Mouse (Mus musculus) adrenal gland, postnatal 4 days (tissue): Measurements from ENCODE around the gene Dkkl1. TPM values are rescaled to one million over a fixed set of nuclear protein-coding genes. Genes with fewer than 3 reads are reported as not detected.

Experiments
- DNase-seq, 2 experiments: peaks; one replicate each; pipeline ENCODE4 v3.0.0; 2021 to 2022; ENCODE audit warnings: low spot score in 2 of 2, mixed read lengths in 2 of 2
- microRNA-seq: library from miRNA; unstranded; fragments of <30 nt; microRNA quantifications from one replicate; pipeline ENCODE4 v1.2.0, GENCODE M21; 2021
- total RNA-seq, 2 experiments: library from RNA; stranded (reverse); gene quantifications; 2 replicates each; pipeline ENCODE4 v1.2.3; 2021

Dkkl1 gene
- total RNA-seq, 2 experiments from 2014 or later, result 0.78 TPM; not detected in 1

DNA sequence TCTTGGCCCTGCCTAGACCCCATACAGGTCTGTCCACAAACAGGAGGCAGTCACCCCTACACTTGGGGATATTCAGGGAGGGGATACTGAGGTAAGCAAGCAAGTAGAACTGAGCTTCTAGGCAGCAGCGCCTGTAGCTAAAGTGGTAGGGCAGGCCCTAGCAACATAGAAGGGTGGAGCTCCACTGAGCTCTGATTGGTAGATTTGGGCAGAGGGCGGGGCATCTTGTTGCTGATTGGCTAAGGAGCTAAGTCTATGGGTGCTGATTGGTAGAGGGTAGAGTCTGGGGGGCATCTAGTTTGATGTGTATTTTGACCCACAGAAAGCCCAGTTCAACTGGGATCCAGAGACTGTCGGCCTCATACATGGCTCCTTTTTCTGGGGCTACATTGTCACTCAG lies 42.5 kb downstream of the Dkkl1 start:
- no peak for DNase-seq

DNA sequence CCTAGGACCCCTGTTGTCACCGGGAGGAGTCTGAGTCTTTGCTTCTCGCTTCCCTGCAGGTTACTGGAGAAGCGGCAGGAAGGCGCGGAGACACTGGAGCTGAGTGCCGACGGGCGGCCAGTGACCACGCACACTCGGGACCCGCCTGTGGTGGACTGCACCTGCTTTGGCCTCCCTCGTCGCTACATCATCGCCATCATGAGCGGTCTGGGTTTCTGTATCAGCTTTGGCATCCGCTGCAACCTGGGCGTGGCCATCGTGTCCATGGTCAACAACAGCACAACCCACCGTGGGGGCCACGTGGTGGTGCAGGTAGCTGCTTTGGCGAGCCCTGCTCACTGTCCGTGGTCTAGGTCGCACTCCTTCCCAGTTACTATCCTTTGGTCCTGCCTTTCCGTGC lies 43.3 kb downstream of the Dkkl1 start:
- DNase-seq, result no peak

DNA sequence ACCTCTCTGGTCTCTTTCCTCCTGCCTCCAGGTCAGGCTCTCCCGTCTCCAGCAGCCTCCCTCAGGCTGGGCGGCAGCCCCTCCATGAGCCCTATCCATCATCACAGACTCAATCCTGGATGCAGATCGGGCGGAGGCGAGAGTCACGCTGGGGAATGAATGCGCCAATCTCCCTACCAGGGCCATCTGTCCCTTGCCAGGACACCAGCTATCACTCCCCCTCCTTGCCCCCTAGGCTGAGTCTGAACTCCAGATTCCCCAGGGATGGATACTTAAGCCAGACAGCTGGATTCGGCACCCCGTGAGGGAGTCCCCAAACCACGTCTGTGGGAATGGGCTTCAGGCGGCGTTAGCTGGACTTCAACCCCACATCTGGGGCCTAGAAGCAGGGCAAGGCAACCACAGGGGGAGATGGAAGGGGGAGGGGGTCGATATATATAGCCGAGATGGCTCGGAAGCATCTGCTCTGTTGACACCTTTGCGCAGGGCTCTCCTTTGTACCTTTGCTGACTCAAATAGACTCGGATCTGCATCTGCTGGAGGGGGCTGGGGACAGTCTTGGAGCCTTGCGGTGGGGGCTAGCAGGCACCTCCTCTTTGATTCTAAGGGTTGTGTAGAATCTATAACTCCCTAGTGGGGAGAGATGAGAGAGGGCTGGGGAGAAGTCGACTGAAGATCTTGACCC lies 44.0 kb downstream of the Dkkl1 start:
- DNase-seq, result no peak

DNA sequence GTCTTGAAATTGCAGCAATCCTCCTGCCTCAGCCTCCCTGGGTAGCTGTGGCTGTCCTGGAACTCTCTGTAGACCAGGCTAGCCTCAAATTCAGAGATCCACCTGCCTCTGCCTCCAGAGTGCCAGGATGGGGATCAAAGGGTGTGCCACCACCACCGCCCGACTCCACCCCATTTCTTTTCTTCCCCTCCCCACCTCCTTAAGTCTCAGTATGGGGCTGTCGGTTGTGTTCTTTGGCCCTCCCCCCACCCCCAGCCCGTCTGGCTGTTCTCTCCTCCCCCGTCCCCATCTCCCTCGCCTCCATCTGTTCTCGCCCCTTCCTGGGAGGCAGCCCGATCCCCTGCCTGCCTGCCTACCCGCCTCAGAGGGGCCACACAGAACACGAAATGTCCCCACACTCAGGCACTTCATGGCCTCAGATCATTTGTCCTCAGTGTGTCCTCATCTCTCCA lies 45.0 kb downstream of the Dkkl1 start:
- DNase-seq, result no peak

GRCm38 (mm10) chr7:45165701-45166100 lies 46.2 kb downstream of the Dkkl1 start:
- no peak for DNase-seq

- no peak for DNase-seq
These were observed 47.1 kb downstream of the Dkkl1 start for GRCm38 (mm10) chr7:45164833-45165232.

DNA sequence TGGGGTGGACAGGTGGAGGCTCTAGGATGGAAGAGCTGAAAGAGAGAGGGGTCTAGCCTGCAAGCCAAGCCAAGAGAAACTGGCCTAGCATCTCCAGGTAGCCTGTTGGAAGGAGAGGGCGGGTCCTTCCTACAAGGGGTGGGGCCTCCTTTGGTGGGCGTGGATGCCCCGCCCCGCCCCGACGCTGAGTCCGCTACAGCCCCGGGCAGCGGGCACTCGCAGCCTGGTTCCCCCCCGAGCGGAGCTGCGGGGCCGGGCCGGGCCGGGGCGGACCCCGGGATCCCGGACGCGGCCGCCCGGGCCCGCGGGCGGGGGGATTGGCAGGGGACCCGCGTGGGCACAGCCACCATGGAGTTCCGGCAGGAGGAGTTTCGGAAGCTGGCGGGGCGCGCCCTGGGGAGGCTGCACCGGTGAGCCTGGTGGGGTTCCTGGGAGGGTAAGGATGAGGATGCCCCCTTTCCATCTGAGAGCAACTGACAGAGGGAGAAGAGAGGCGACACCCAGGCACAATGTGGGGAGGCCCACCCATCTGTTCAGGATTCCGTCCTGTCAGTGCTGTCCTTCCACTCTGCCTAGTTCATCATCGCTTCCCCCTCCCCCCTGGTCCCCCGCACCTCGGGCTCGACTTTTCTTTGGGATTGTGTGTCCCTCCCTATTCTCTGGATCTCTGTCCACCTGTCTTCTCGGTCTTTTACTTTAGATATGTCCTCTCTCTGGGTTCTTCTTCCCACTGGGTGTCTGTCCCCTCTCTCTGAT lies 48.0 kb downstream of the Dkkl1 start, which contains the start of gene Slc17a7:
Slc17a7 (plus strand) TSS at position 215 of the 756 bp plus-strand sequence.
- DNase-seq, result no peak

DNA sequence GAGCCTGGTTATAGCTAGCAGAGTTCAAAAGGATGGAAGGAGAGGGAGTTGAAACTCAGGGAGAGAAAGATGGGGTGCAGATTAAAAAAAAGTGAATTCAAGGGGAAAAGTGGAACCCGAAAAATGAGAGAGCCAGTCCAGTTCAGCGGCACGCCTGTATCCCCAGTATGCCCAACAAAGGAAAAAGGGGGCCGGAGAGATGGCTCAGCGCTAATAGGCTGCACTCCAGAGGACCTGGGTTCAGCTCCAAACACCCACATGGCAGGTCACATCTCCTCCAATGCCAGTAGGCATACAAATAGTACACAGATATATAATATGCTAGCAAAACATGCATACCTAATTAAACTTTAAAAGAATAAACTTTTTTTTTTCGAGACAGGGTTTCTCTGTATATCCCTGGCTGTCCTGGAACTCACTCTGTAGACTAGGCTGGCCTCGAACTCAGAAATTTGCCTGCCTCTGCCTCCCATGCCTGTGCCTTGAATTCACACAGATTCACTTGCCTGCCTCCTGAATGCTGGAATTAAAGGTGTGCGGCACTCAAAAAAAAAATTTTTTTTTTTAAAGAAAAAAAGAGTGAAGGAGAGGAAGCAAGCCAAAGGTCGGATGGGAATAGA lies 48.8 kb downstream of the Dkkl1 start:
- DNase-seq, result no peak

DNA sequence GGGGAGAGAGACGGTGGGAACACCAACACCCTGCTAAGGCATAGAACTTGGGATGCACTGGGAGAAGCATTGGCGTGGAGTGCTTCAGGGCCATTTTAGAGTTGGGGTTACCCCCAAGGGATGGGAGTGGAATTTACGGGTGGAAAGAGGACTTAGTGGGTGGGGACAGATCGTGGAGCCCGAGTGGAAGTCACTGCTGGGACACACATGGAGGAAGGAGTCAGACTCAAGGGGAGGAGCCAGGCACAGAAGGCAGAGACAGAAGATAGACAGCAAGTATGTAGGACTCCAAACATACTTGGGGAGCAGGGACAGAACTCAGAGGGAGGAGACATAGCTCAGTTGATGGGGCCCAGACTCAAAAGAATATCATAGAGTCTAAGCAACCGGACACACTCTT lies 49.4 kb downstream of the Dkkl1 start:
- no peak for DNase-seq

DNA sequence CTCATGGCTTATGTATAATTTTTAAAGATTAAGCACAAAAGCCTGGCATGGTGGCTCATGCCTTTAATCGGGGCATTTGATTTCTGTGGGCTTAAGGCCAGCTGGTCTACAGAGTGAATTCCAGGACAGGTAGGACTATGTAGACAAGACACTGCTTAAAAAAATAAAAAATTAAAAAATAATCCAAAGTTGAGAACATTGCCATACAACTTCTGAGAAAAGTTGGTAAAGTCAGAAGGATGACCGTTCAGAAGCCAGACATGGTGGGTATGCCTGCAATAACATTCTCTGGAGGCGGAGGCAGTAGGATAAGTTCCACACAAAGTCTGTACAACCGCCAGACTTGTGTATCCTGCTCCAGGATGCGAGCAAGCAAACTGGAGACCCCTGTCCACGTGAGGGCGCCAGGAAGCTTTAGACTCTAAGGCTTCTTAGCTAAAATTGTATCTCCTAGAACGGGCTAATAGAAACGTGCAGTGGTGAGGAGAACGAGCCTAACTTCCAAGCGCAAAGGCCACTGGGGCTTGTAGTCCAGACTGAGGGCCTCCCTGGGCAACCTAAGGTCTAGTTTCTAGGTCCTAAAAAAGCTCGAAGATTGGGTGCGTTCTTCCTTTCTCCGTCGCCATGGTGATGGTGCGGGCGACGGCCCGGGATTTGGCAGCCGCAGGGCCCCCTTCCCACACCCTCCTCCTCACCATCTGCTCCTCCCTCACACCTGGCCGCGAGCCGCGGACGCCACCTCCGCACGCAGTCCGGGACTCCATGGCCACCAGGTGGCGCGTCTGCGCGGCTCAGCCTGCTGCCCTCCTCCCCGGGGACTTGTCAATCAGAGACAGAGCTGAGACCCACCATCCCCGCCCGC lies 50.1 kb downstream of the Dkkl1 start:
- peak; percentile 68 to 72 for DNase-seq

GRCm38 (mm10) chr7:45160866-45161265 lies 51.1 kb downstream of the Dkkl1 start:
- DNase-seq, result no peak

- DNase-seq, result no peak
These were observed 51.6 kb downstream of the Dkkl1 start for GRCm38 (mm10) chr7:45160316-45160800.

- DNase-seq, result no peak
These were observed 53.0 kb downstream of the Dkkl1 start for GRCm38 (mm10) chr7:45158991-45159390.

Small RNAs within 50 kb of the gene (microRNA-seq; reads per million reads assigned to microRNA genes)
- not detected for gene Mir7055

Other genes with a start within 250 kb of the Dkkl1 start
- gene Cpt1c, start 237.3 kb downstream of the Dkkl1 start, total RNA-seq, result 10 to 100 TPM; 28.0 to 31.1 TPM
- gene Prmt1, start 225.6 kb downstream of the Dkkl1 start, total RNA-seq, result 100 to 1,000 TPM; 380 to 390 TPM
- 100 to 1,000 TPM; 106 to 111 TPM for gene Irf3, start 214.5 kb downstream of the Dkkl1 start, total RNA-seq
- 10 to 100 TPM; 23.8 to 28.5 TPM for gene Bcl2l12, start 213.4 kb downstream of the Dkkl1 start, total RNA-seq
- 100 to 1,000 TPM; 114 TPM for gene Scaf1, start 195.8 kb downstream of the Dkkl1 start, total RNA-seq
- 10 to 100 TPM; 58.9 to 59.7 TPM for gene Rras, start 194.2 kb downstream of the Dkkl1 start, total RNA-seq
- gene Prr12, start 159.3 kb downstream of the Dkkl1 start, total RNA-seq, result 10 to 100 TPM; 76.4 to 85.1 TPM
- 10 to 100 TPM; 61.1 to 71.2 TPM for gene Nosip, start 149.7 kb downstream of the Dkkl1 start, total RNA-seq
- 10 to 100 TPM; 17.9 to 18.6 TPM for gene Prrg2, start 149.5 kb downstream of the Dkkl1 start, total RNA-seq
- gene Rcn3, start 119.9 kb downstream of the Dkkl1 start, total RNA-seq, result 10 to 100 TPM; 77.0 to 81.8 TPM
- 100 to 1,000 TPM in 1 of 2 experiments, 10 to 100 TPM in 1; 98.0 to 104 TPM for gene Fcgrt, start 108.3 kb downstream of the Dkkl1 start, total RNA-seq
- gene Rps11, start 87.7 kb downstream of the Dkkl1 start, total RNA-seq, result 1,000 to 10,000 TPM; 1,454 to 1,477 TPM
- gene Rpl13a, start 83.4 kb downstream of the Dkkl1 start, total RNA-seq, result 1,000 to 10,000 TPM; 2,237 to 2,371 TPM
- gene Gm45713, start 75.9 kb downstream of the Dkkl1 start, total RNA-seq, result not detected
- 10 to 100 TPM; 18.8 to 23.1 TPM for gene Flt3l, start 75.7 kb downstream of the Dkkl1 start, total RNA-seq
- 10 to 100 TPM; 60.7 to 65.2 TPM for gene Pih1d1, start 57.8 kb downstream of the Dkkl1 start, total RNA-seq
- 10 to 100 TPM; 76.4 to 90.1 TPM for gene Aldh16a1, start 57.6 kb downstream of the Dkkl1 start, total RNA-seq
- 1 to 10 TPM in 1 of 2 experiments, under 1 TPM in 1; 0.31 to 1.9 TPM for gene Slc17a7, start 48.2 kb downstream of the Dkkl1 start, total RNA-seq
- not detected for gene Gfy, start 32.6 kb downstream of the Dkkl1 start, total RNA-seq
- gene Pth2, start 31.2 kb downstream of the Dkkl1 start, total RNA-seq, result not detected
- gene Ccdc155, start 7.3 kb downstream of the Dkkl1 start, total RNA-seq, result under 1 TPM; 0.31 to 0.84 TPM
- 10 to 100 TPM; 45.1 to 67.8 TPM for gene Tead2, start 3.6 kb upstream of the Dkkl1 start, total RNA-seq
- 1 to 10 TPM; 4.1 to 6.2 TPM for gene Cd37, start 27.0 kb upstream of the Dkkl1 start, total RNA-seq
- gene Slc6a16, start 28.9 kb upstream of the Dkkl1 start, total RNA-seq, result under 1 TPM in 1 of 2 experiments, not detected in 1; 0.28 TPM
- not detected for gene Slc6a21, start 65.4 kb upstream of the Dkkl1 start, total RNA-seq
- 10 to 100 TPM; 17.0 to 18.1 TPM for gene Trpm4, start 121.6 kb upstream of the Dkkl1 start, total RNA-seq
- 10 to 100 TPM in 1 of 2 experiments, 1 to 10 TPM in 1; 6.7 to 13.0 TPM for gene Hrc, start 123.1 kb upstream of the Dkkl1 start, total RNA-seq
- 1 to 10 TPM; 4.7 to 6.9 TPM for gene Ppfia3, start 154.9 kb upstream of the Dkkl1 start, total RNA-seq
- 1 to 10 TPM; 4.8 to 4.9 TPM for gene Lin7b, start 158.4 kb upstream of the Dkkl1 start, total RNA-seq
- 100 to 1,000 TPM; 499 to 509 TPM for gene Snrnp70, start 183.6 kb upstream of the Dkkl1 start, total RNA-seq
- under 1 TPM; 0.14 to 0.28 TPM for gene Kcna7, start 193.5 kb upstream of the Dkkl1 start, total RNA-seq
- gene Ntf5, start 201.5 kb upstream of the Dkkl1 start, total RNA-seq, result under 1 TPM; 0.20 to 0.67 TPM
- not detected for gene Lhb, start 208.7 kb upstream of the Dkkl1 start, total RNA-seq
- 10 to 100 TPM; 38.6 to 40.2 TPM for gene Gys1, start 222.7 kb upstream of the Dkkl1 start, total RNA-seq
- 10 to 100 TPM; 56.5 to 65.0 TPM for gene Ruvbl2, start 225.9 kb upstream of the Dkkl1 start, total RNA-seq
- gene Ftl1, start 247.7 kb upstream of the Dkkl1 start, total RNA-seq, result 100 to 1,000 TPM; 684 to 753 TPM